Mouse (Mus musculus): ENCODE results near the gene Vps54.

DNA sequence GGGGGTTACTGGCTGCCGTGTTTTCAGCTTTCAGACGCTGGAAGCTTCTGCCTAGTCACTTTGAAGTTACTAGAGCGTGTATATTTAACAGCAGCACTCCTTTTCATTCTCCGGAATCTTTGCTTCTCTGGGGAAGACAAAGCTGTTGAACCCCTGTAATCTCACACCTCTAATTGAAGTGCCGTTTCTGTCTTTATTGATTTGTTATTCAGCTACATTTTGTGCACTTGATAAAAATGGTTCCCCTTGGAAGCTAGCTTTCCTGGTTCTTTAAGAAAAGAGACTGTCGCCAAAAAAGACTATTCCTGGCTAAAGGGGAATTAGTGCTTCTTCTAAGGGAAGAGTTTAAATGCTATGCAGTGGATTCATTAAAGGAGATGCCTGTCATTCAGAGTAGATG lies 70.4 kb downstream of the Vps54 start:
- TF ChIP-seq CTCF (IDR thresholded peaks at IDR 0.05; ENCODE audit: low read depth, low read length) (no peak), POLR2A (IDR thresholded peaks at IDR 0.05; ENCODE audit: extremely low read depth, insufficient read depth, low read length) (no peak)

Measured in liver, adult 2 months (tissue).